Mouse (Mus musculus): ENCODE measurements around the gene Cfap299.

The Cfap299 gene

DNA sequence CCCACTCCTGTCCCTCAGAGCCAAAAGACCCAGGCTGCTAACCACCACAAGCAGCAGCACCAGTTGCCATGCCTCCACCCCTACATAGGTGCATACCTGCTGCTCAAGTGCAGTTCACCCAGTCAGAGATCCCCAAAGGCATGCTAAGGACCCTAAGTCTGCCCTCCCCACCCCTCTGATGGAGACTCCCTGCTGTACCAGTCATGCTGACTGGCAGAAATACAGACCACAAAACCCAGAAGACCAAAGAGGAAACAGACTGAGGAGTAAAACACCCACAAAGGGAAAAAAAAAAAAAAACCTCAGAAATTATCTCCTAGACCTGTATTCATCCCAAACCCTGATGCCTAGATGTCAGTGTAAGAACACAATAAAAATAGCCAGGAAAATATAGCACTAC, 256.8 kb downstream of the Cfap299 start:
- no peak for DNase-seq (ENCODE audit: low read depth, low spot score)

GRCm38 (mm10) chr5:98613511-98613910, 284.4 kb downstream of the Cfap299 start:
- DNase-seq (ENCODE audit: low read depth, low spot score), result peak; percentile 47

DNA sequence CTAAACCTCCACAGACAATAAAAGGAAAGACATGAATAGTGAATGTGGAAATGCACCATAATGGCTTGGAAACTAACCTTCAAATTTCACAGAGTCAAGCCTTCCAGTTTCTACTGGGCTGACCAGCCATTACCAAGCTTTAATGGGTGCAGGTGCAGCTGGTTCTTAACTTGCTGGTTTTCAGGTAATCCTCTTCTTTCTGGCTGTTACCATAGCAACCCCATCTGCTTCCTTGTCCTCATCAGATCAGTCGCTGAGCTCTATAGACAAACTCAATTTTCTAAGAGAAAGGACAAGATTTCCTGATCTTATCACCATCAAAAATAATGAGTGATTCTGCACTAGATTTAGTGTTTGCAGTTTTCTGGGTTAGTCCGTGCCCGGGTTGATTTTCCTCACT, 287.8 kb downstream of the Cfap299 start:
- DNase-seq (ENCODE audit: low read depth, low spot score), result no peak

DNA sequence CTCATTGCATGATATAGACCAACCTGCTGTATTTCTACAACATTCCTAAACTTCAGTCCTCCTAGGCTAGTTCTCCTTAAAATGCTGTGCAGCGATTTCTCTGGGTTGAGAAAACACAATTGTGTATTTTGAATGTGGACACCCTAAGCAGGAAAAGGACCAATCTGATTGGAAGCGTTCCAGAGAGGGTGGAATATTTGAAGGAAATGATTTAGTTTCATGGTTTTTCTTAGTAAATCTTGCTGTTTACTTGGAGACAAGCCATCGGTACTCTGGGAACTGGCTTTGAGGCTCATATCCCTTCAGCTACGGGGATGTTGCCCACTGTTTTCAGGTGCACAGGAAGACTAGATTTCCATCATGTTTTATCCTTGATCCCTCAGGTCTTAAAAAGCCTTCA, 288.3 kb downstream of the Cfap299 start:
- no peak for DNase-seq (ENCODE audit: low read depth, low spot score)

DNA sequence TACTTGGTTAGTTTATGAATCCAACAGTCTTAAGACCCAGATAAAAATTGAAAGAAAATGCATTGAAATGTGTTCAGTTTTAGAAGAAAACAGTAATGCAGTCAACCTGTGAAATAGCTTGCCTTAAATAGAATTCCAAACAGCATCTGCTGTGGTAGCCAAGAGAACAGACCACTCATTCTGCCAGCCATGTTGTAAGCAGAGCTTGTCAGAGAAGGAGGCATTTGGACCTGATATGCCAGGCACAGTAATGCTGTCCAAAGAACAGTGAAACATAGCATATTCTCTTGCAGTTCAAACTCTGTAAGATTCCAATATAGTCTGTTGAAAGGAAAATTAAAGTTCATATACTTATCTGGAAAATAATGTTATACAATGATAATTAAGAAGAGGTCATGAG, 321.2 kb downstream of the Cfap299 start:
- peak; percentile 44 for DNase-seq (ENCODE audit: low read depth, low spot score)

- DNase-seq (ENCODE audit: low read depth, low spot score), result no peak
Measured at GRCm38 (mm10) chr5:98651049-98651448, 321.9 kb downstream of the Cfap299 start.

- DNase-seq (ENCODE audit: low read depth, low spot score), result no peak
Measured at GRCm38 (mm10) chr5:98688254-98688653, 359.1 kb downstream of the Cfap299 start.

DNA sequence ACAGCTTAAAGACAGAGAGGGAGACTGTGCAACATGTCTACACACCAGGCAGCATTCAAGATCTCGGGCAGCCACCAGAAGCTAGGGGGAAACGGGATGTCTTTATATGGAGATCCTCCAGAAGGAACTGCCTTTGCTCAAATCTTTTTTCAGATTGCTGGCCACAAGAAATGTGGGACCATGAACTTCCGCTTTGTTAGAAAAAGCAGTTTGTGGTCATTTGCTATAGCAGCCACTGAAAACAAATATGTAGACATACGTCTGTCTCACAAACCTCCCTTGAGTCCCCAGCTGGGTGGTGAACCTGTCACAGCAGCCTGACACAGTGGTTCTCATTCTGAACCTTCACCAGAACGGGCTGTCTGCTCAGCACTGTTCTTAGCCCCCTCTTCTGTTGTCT, 363.0 kb downstream of the Cfap299 start:
- no peak for DNase-seq (ENCODE audit: low read depth, low spot score)

DNA sequence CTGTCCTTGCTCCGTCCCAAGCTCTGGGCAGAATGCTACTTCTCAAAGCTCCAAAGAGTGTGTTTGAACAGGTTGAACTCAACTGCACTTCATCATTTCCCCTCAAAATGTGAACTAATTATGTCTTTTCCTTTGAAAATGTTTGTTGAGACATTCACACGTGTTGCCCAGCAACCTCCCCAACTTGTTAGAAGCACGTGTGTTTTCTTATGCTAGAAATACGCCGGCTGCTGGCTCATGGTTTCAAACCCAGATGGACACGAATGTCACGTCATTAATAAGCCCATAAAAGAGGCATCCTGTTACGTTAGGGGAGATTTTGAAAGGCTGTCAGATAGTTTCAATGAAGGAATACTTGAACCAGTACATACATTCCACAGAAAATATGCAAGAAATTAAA, 367.2 kb downstream of the Cfap299 start:
- no peak for DNase-seq (ENCODE audit: low read depth, low spot score)

GRCm38 (mm10) chr5:98703963-98704362, 374.9 kb downstream of the Cfap299 start:
- DNase-seq (ENCODE audit: low read depth, low spot score), result no peak

GRCm38 (mm10) chr5:98706597-98706996, 377.5 kb downstream of the Cfap299 start:
- no peak for DNase-seq (ENCODE audit: low read depth, low spot score)

- peak; percentile 6 for DNase-seq (ENCODE audit: low read depth, low spot score)
Measured at GRCm38 (mm10) chr5:98715392-98715791, 386.3 kb downstream of the Cfap299 start.

- DNase-seq (ENCODE audit: low read depth, low spot score), result no peak
Measured at GRCm38 (mm10) chr5:98732157-98733009, 403.3 kb downstream of the Cfap299 start.

DNA sequence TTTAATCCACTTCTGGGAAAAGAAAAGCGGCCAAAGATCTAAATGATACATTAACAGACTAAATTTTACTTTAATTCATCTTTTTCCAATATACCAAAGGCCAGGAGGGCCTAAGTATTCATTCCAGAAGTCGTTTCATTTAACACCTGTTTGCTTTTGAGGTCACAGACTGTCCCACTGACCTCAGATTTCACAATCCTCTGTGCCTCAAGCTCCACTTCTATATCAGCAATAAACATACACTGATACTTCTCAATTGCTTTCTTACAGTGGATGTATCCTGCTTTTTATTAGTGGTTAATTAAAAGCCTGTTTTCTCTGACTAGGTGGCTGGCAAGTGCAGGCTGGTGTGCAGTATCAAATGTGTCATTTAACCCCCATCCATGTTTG, 403.9 kb downstream of the Cfap299 start:
- no peak for DNase-seq (ENCODE audit: low read depth, low spot score)

GRCm38 (mm10) chr5:98761858-98762652, 433.0 kb downstream of the Cfap299 start:
- no peak for DNase-seq (ENCODE audit: low read depth, low spot score)

DNA sequence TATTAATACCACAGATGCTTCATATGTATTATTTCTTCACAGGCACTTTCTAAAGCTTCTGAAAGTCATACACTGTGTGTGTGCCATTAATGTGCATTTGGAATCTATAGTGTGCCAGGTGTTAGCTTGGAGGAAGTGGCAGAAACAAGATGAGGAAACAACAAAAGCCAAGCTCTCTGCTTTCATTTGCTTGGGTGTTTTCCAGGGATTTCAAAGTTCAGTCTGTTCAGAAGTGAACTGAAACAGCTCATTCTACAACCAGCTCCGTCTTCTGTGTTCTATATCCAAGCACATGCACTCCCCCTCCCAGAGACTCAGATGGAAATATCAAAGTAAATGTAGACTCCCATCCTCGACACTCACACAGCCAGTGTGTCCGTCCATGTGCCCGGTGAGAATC, 449.5 kb downstream of the Cfap299 start:
- DNase-seq (ENCODE audit: low read depth, low spot score), result no peak

- no peak for DNase-seq (ENCODE audit: low read depth, low spot score)
Measured at GRCm38 (mm10) chr5:98782066-98782465, 453.0 kb downstream of the Cfap299 start.

- DNase-seq (ENCODE audit: low read depth, low spot score), result no peak
Measured at GRCm38 (mm10) chr5:98787735-98788134, 458.6 kb downstream of the Cfap299 start.

- peak; percentile 53 for DNase-seq (ENCODE audit: low read depth, low spot score)
Measured at GRCm38 (mm10) chr5:98788568-98788967, 459.5 kb downstream of the Cfap299 start.

DNA sequence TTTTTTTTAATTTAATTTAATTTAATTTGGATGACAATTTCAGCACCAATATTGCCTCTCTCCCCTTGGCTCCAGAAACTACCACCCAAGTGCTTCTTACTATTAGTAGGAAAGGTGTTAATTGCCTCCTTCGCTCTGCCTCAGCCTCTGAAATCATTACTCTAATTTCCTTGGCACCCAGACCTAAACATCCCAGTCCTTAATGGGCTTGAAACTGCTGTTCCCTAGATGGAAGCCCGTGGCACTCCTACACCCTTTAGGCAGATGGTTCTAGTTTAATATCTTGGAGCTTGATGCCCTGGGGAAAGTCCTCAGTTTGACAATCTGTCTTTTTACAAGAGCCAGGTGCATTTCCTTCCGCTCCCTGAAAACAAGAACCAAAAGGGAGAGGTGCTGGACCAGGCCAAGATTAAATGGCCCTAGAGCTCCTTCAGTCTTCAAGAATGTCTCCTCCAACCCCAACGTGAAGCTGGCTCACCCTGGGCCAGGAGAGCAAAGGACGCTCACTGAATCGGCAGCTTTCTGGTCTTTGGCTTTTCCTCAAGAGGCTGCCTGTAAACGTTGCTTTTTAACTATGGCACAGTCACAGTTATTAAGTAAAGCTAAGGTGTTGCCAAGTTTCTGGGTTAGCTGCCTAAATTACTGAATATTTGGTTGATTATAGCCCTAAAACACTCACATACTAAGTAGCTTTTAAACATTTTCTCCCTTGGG, 461.9 kb downstream of the Cfap299 start:
- no peak for DNase-seq (ENCODE audit: low read depth, low spot score)

GRCm38 (mm10) chr5:98801495-98801894, 472.4 kb downstream of the Cfap299 start:
- no peak for DNase-seq (ENCODE audit: low read depth, low spot score)

DNA sequence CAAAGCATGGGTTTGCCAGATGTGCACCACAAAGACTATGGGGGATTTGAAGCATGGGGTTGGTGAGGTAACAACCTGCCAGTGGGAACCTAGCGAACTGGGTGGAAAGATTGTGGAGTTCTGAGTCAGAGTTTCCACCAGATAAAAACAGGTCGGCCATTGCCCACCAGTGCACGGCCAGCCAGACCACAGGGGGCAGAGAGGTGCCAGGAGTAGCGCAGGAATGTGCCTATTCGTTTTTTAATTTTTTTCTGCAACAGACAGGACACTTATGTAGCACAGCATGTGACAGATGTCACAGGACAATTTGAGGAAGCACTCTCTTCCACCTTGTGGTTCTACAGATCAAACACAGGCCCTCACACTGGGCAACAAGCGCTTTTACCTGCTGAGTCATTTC, 475.7 kb downstream of the Cfap299 start:
- DNase-seq (ENCODE audit: low read depth, low spot score), result no peak
